Mouse (Mus musculus) spleen, adult 2 months (tissue): ENCODE results near the gene Usp7.

ENCODE experiments used
- CTCF ChIP-seq: fragments of 200-500 bp; IDR thresholded peaks from 2 replicates; pipeline ENCODE4 v1.5.1; 2011; ENCODE audit warnings: mild to moderate bottlenecking, inconsistent platforms; ENCODE audit not compliant: insufficient read depth, insufficient read length, insufficient replicate concordance; ENCODE audit errors: extremely low read depth
- POLR2A ChIP-seq: fragments of 200-500 bp; IDR thresholded peaks from 2 replicates; pipeline ENCODE4 v1.6.1; 2011; ENCODE audit warnings: low read depth, low read length, inconsistent platforms

DNA sequence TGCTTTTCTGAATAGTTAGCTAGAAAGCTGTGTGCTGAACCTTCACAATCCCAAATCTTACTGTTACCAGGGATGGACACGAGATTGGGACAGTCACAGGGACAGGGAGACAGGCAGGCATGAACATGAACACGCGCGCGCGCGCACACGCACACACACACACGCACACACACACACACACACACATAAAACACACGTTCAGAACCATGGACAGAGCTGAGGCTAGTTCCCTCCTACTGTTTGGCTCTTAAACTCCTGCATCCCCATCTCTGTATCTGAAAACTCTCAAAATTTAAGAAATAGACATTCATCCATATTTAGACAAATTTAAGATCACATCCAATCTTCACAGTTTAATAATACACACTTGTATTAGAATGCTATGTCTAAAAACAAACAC, 74.4 kb downstream of the Usp7 start:
- no peak for TF ChIP-seq POLR2A
- no peak for TF ChIP-seq CTCF
